Mouse (Mus musculus): ENCODE measurements around the gene Spock1. TPM values are rescaled to one million over a fixed set of nuclear protein-coding genes. Genes with fewer than 3 reads are reported as not detected.

Spock1 gene
- polyA plus RNA-seq, 1 experiment from 2014 or later, result 0.49 TPM

GRCm38 (mm10) chr13:57937463-57938229 lies 29.5 kb upstream of the Spock1 start:
- Histone ChIP-seq H3K36me3 (ENCODE audit: insufficient read depth, low read length) (no peaks in the 10 kb centered on the region), H3K27ac (no peak overlapping the region), H3K4me3 (replicated peaks; ENCODE audit: low read depth, low read length) (no peak overlapping the region), H3K27me3 (ENCODE audit: insufficient read depth, low read length) (no peaks in the 10 kb centered on the region), H3K9me3 (replicated peaks; ENCODE audit: low read length) (no peaks in the 10 kb centered on the region), H3K4me2 (ENCODE audit: low read length) (no peak overlapping the region), H3K4me1 (replicated peaks; ENCODE audit: insufficient read depth, low read length) (no peaks in the 10 kb centered on the region), H3K9ac (ENCODE audit: low read depth, low read length) (no peak overlapping the region)
- DNase-seq (ENCODE audit: low spot score) (no peak), ATAC-seq (replicated peaks; ENCODE audit: low FRiP score, low read depth) (no peak)
- TF ChIP-seq CTCF (IDR thresholded peaks at IDR 0.05; ENCODE audit: low read depth), result no peak
- 80% methylated on average over 4 of the region's 4 CpGs for WGBS

GRCm38 (mm10) chr13:57931998-57932397 lies 23.9 kb upstream of the Spock1 start:
- Histone ChIP-seq H3K27me3 (ENCODE audit: insufficient read depth, low read length) (no peaks in the 10 kb centered on the region), H3K4me2 (ENCODE audit: low read length) (no peak overlapping the region), H3K36me3 (ENCODE audit: insufficient read depth, low read length) (no peaks in the 10 kb centered on the region), H3K9ac (ENCODE audit: low read depth, low read length) (no peak overlapping the region), H3K4me3 (replicated peaks; ENCODE audit: low read depth, low read length) (no peak overlapping the region), H3K4me1 (replicated peaks; ENCODE audit: insufficient read depth, low read length) (no peaks in the 10 kb centered on the region), H3K9me3 (replicated peaks; ENCODE audit: low read length) (no peaks in the 10 kb centered on the region), H3K27ac (no peak overlapping the region)
- no peak for ATAC-seq (replicated peaks; ENCODE audit: low FRiP score, low read depth)
- TF ChIP-seq CTCF (IDR thresholded peaks at IDR 0.05; ENCODE audit: low read depth), result no peak
- DNase-seq (ENCODE audit: low spot score), result no peak
- 84% methylated on average over 9 of the region's 9 CpGs for WGBS

GRCm38 (mm10) chr13:57931376-57931775 lies 23.2 kb upstream of the Spock1 start:
- Histone ChIP-seq H3K36me3 (ENCODE audit: insufficient read depth, low read length) (no peaks in the 10 kb centered on the region), H3K4me3 (replicated peaks; ENCODE audit: low read depth, low read length) (no peak overlapping the region), H3K27me3 (ENCODE audit: insufficient read depth, low read length) (no peaks in the 10 kb centered on the region), H3K9ac (ENCODE audit: low read depth, low read length) (no peak overlapping the region), H3K4me2 (ENCODE audit: low read length) (no peak overlapping the region), H3K9me3 (replicated peaks; ENCODE audit: low read length) (no peaks in the 10 kb centered on the region), H3K4me1 (replicated peaks; ENCODE audit: insufficient read depth, low read length) (no peaks in the 10 kb centered on the region), H3K27ac (no peak overlapping the region)
- ATAC-seq (replicated peaks; ENCODE audit: low FRiP score, low read depth) (no peak), DNase-seq (ENCODE audit: low spot score) (no peak)
- no peak for TF ChIP-seq CTCF (IDR thresholded peaks at IDR 0.05; ENCODE audit: low read depth)
- 78% methylated on average over 3 of the region's 3 CpGs for WGBS

- no peak for TF ChIP-seq CTCF (IDR thresholded peaks at IDR 0.05; ENCODE audit: low read depth)
- WGBS, result 43% methylated on average over 5 of the region's 5 CpGs
- Histone ChIP-seq H3K4me1 (replicated peaks; ENCODE audit: insufficient read depth, low read length) (no peaks in the 10 kb centered on the region), H3K27me3 (ENCODE audit: insufficient read depth, low read length) (no peaks in the 10 kb centered on the region), H3K27ac (no peak overlapping the region), H3K9me3 (replicated peaks; ENCODE audit: low read length) (no peaks in the 10 kb centered on the region), H3K4me2 (ENCODE audit: low read length) (no peak overlapping the region), H3K36me3 (ENCODE audit: insufficient read depth, low read length) (no peaks in the 10 kb centered on the region), H3K9ac (ENCODE audit: low read depth, low read length) (no peak overlapping the region), H3K4me3 (replicated peaks; ENCODE audit: low read depth, low read length) (no peak overlapping the region)
- ATAC-seq (replicated peaks; ENCODE audit: low FRiP score, low read depth), result no peak
- no peak for DNase-seq (ENCODE audit: low spot score)
Measured at GRCm38 (mm10) chr13:57930720-57931119, 22.6 kb upstream of the Spock1 start.

GRCm38 (mm10) chr13:57930283-57930682 lies 22.2 kb upstream of the Spock1 start:
- Histone ChIP-seq H3K36me3 (ENCODE audit: insufficient read depth, low read length) (no peaks in the 10 kb centered on the region), H3K27me3 (ENCODE audit: insufficient read depth, low read length) (no peaks in the 10 kb centered on the region), H3K27ac (no peak overlapping the region), H3K4me1 (replicated peaks; ENCODE audit: insufficient read depth, low read length) (no peaks in the 10 kb centered on the region), H3K9ac (ENCODE audit: low read depth, low read length) (no peak overlapping the region), H3K4me3 (replicated peaks; ENCODE audit: low read depth, low read length) (no peak overlapping the region), H3K9me3 (replicated peaks; ENCODE audit: low read length) (no peaks in the 10 kb centered on the region), H3K4me2 (ENCODE audit: low read length) (no peak overlapping the region)
- WGBS, result 27% methylated on average over 2 of the region's 2 CpGs
- no peak for TF ChIP-seq CTCF (IDR thresholded peaks at IDR 0.05; ENCODE audit: low read depth)
- no peak for ATAC-seq (replicated peaks; ENCODE audit: low FRiP score, low read depth)
- no peak for DNase-seq (ENCODE audit: low spot score)

- Histone ChIP-seq H3K9ac (ENCODE audit: low read depth, low read length) (no peak overlapping the region), H3K27me3 (ENCODE audit: insufficient read depth, low read length) (no peaks in the 10 kb centered on the region), H3K36me3 (ENCODE audit: insufficient read depth, low read length) (no peaks in the 10 kb centered on the region), H3K9me3 (replicated peaks; ENCODE audit: low read length) (no peaks in the 10 kb centered on the region), H3K4me2 (ENCODE audit: low read length) (no peak overlapping the region), H3K4me3 (replicated peaks; ENCODE audit: low read depth, low read length) (no peak overlapping the region), H3K27ac (no peak overlapping the region), H3K4me1 (replicated peaks; ENCODE audit: insufficient read depth, low read length) (no peaks in the 10 kb centered on the region)
- no peak for TF ChIP-seq CTCF (IDR thresholded peaks at IDR 0.05; ENCODE audit: low read depth)
- WGBS, result 92% methylated on average over 4 of the region's 4 CpGs
- ATAC-seq (replicated peaks; ENCODE audit: low FRiP score, low read depth), result no peak
- DNase-seq (ENCODE audit: low spot score), result no peak
Measured at GRCm38 (mm10) chr13:57919947-57920346, 11.8 kb upstream of the Spock1 start.

GRCm38 (mm10) chr13:57911171-57911570 lies 3.0 kb upstream of the Spock1 start:
- TF ChIP-seq CTCF (IDR thresholded peaks at IDR 0.05; ENCODE audit: low read depth), result no peak
- Histone ChIP-seq H3K36me3 (ENCODE audit: insufficient read depth, low read length) (no peaks in the 10 kb centered on the region), H3K4me3 (replicated peaks; ENCODE audit: low read depth, low read length) (no peak overlapping the region), H3K27me3 (ENCODE audit: insufficient read depth, low read length) (peaks cover 16% of the 10 kb centered on the region), H3K4me2 (ENCODE audit: low read length) (no peak overlapping the region), H3K4me1 (replicated peaks; ENCODE audit: insufficient read depth, low read length) (no peaks in the 10 kb centered on the region), H3K9me3 (replicated peaks; ENCODE audit: low read length) (no peaks in the 10 kb centered on the region), H3K9ac (ENCODE audit: low read depth, low read length) (no peak overlapping the region), H3K27ac (no peak overlapping the region)
- 66% methylated on average over 9 of the region's 9 CpGs for WGBS
- DNase-seq (ENCODE audit: low spot score), result no peak
- ATAC-seq (replicated peaks; ENCODE audit: low FRiP score, low read depth), result no peak

All from kidney, postnatal 0 days (tissue).